Mouse (Mus musculus) forebrain, embryonic 12.5 days (tissue): ENCODE measurements at regions not wholly inside any gene's neighbourhood (a gene's known extent, or its start where the extent isn't known, plus 50 kb on each side); places are given as distances from the start of the nearest gene placed in this dataset.

ENCODE experiments used
- ATAC-seq: fragments of 200-750 bp; cut with Nextera tagmentation; 2 replicates; pipeline ENCODE4 v1.8.0; 2017; ENCODE audit warnings: moderate TSS enrichment; ENCODE audit not compliant: low FRiP score
- H3K27ac ChIP-seq: fragments of 300-500 bp; sonication (generic); 2 replicates; pipeline ENCODE4 v1.5.1; 2016; ENCODE audit warnings: mild to moderate bottlenecking
- H3K27me3 ChIP-seq: fragments of 300-500 bp; sonication (generic); 2 replicates; pipeline ENCODE4 v1.6.1; 2016; ENCODE audit warnings: mild to moderate bottlenecking
- H3K36me3 ChIP-seq: fragments of 300-500 bp; sonication (generic); replicated peaks from 2 replicates; pipeline ENCODE4 v1.6.1; 2016; ENCODE audit warnings: mild to moderate bottlenecking
- H3K4me1 ChIP-seq: fragments of 300-500 bp; sonication (generic); 2 replicates; pipeline ENCODE4 v1.6.1; 2016
- H3K4me2 ChIP-seq: fragments of 300-500 bp; sonication (generic); 2 replicates; pipeline ENCODE4 v1.6.1; 2016; ENCODE audit warnings: mild to moderate bottlenecking, moderate library complexity
- H3K4me3 ChIP-seq: fragments of 300-500 bp; sonication (generic); replicated peaks from 2 replicates; pipeline ENCODE4 v1.5.1; 2016; ENCODE audit warnings: mild to moderate bottlenecking
- H3K9ac ChIP-seq: fragments of 300-500 bp; sonication (generic); 2 replicates; pipeline ENCODE4 v1.6.1; 2016; ENCODE audit warnings: mild to moderate bottlenecking
- H3K9me3 ChIP-seq: fragments of 300-500 bp; sonication (generic); 2 replicates; pipeline ENCODE4 v1.6.1; 2016
- WGBS: fragments of 180-500 bp; shearing (Covaris S2); methylation state at CpG from one replicate; pipeline ENCODE4 v1.1.7; 2016; 5-methylcytosine and 5-hydroxymethylcytosine counted together

DNA sequence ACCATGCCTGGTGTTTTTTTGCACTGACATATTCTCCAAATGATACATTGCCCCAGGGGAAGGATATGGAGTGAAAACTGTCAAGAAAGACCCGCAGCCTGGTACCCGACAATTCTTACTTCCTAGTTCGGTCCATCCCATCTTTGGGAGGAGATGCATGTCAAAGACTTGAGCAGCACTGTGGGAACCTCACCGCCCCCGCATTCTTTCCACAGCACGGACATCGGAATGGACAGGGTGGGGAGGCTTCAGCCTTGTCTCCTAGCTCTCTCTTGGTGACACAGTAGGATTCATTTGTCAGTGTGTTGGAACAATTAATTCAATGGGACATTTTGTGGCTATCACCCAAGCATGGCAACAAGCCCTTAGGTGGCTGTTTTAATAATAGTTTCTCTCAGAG is 62.9 kb upstream of the 1700024P04Rik start:
- no peak overlapping the region for H3K27ac ChIP-seq

GRCm38 (mm10) chr13:99046737-99047136 is 62.4 kb upstream of the 1700024P04Rik start:
- WGBS = 92% methylated on average over 1 of the region's 1 CpGs

More for the DNA sequence above, 62.9 kb upstream of the 1700024P04Rik start:
- H3K9me3 ChIP-seq = no peaks in the 10 kb centered on the region
- H3K9ac ChIP-seq = no peak overlapping the region
- H3K4me1 ChIP-seq = no peaks in the 10 kb centered on the region
- no peak for ATAC-seq
- H3K36me3 ChIP-seq = no peaks in the 10 kb centered on the region
- 88% methylated on average over 7 of the region's 7 CpGs for WGBS
- H3K4me2 ChIP-seq = no peak overlapping the region
- no peaks in the 10 kb centered on the region for H3K27me3 ChIP-seq
- H3K4me3 ChIP-seq = no peak overlapping the region

GRCm38 (mm10) chr13:99042086-99042485 is 57.7 kb upstream of the 1700024P04Rik start:
- no peak overlapping the region for H3K4me2 ChIP-seq
- no peak for ATAC-seq
- H3K27me3 ChIP-seq = no peaks in the 10 kb centered on the region
- WGBS = 92% methylated on average over 6 of the region's 6 CpGs
- H3K36me3 ChIP-seq = no peaks in the 10 kb centered on the region
- no peak overlapping the region for H3K9ac ChIP-seq
- H3K4me3 ChIP-seq = no peak overlapping the region
- H3K4me1 ChIP-seq = no peaks in the 10 kb centered on the region
- no peaks in the 10 kb centered on the region for H3K9me3 ChIP-seq
- no peak overlapping the region for H3K27ac ChIP-seq

More at GRCm38 (mm10) chr13:99046737-99047136, 62.4 kb upstream of the 1700024P04Rik start:
- Histone ChIP-seq H3K4me3 (no peak overlapping the region), H3K4me2 (no peak overlapping the region), H3K4me1 (no peaks in the 10 kb centered on the region), H3K27ac (no peak overlapping the region), H3K9me3 (no peaks in the 10 kb centered on the region), H3K27me3 (no peaks in the 10 kb centered on the region), H3K36me3 (no peaks in the 10 kb centered on the region), H3K9ac (no peak overlapping the region)
- no peak for ATAC-seq

- no peak overlapping the region for H3K9ac ChIP-seq
- ATAC-seq = no peak
- H3K9me3 ChIP-seq = no peaks in the 10 kb centered on the region
- H3K4me1 ChIP-seq = no peaks in the 10 kb centered on the region
- WGBS = 92% methylated on average over 6 of the region's 6 CpGs
- no peaks in the 10 kb centered on the region for H3K36me3 ChIP-seq
- H3K27ac ChIP-seq = no peak overlapping the region
- H3K4me2 ChIP-seq = no peak overlapping the region
- H3K27me3 ChIP-seq = no peaks in the 10 kb centered on the region
- H3K4me3 ChIP-seq = no peak overlapping the region
Observed at GRCm38 (mm10) chr13:99041256-99041655, 56.9 kb upstream of the 1700024P04Rik start.

DNA sequence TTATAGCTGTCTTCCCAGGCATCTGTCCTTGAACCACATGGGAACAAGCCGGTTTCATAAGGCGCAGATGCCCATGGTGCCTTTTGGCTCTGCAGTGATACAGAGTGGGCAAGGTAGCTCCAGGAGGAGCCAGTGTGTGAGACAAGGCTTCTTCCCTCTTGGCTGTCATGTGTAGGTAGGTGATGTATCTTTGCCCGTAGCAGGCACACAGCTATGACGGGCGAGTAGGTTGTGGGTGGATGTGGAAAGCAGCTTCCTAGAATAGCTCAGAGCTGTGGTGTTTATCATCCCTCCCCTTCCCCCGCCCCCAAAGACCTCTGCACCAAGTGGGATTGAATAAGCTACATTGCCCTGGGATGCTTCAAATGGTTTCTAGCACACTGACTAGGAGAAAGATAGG is 56.5 kb upstream of the 1700024P04Rik start:
- Histone ChIP-seq H3K4me1 (no peaks in the 10 kb centered on the region), H3K36me3 (no peaks in the 10 kb centered on the region), H3K4me3 (no peak overlapping the region), H3K27me3 (no peaks in the 10 kb centered on the region), H3K9ac (no peak overlapping the region), H3K27ac (no peak overlapping the region), H3K4me2 (no peak overlapping the region), H3K9me3 (no peaks in the 10 kb centered on the region)
- 95% methylated on average over 6 of the region's 6 CpGs for WGBS
- no peak for ATAC-seq

- Histone ChIP-seq H3K9me3 (no peaks in the 10 kb centered on the region), H3K27ac (no peak overlapping the region), H3K4me1 (no peaks in the 10 kb centered on the region), H3K36me3 (no peaks in the 10 kb centered on the region), H3K4me2 (no peak overlapping the region), H3K9ac (no peak overlapping the region), H3K4me3 (no peak overlapping the region), H3K27me3 (no peaks in the 10 kb centered on the region)
- no peak for ATAC-seq
- 50% methylated on average over 4 of the region's 4 CpGs for WGBS
Observed at GRCm38 (mm10) chr13:99040171-99040570, 55.8 kb upstream of the 1700024P04Rik start.

- H3K9me3 ChIP-seq = no peaks in the 10 kb centered on the region
- no peak overlapping the region for H3K9ac ChIP-seq
- H3K4me3 ChIP-seq = no peak overlapping the region
- no peak overlapping the region for H3K4me2 ChIP-seq
- ATAC-seq = no peak
- H3K27ac ChIP-seq = no peak overlapping the region
- no peaks in the 10 kb centered on the region for H3K4me1 ChIP-seq
- H3K36me3 ChIP-seq = no peaks in the 10 kb centered on the region
- H3K27me3 ChIP-seq = no peaks in the 10 kb centered on the region
- 94% methylated on average over 7 of the region's 7 CpGs for WGBS
Observed at GRCm38 (mm10) chr13:99039063-99039385, 54.7 kb upstream of the 1700024P04Rik start.

DNA sequence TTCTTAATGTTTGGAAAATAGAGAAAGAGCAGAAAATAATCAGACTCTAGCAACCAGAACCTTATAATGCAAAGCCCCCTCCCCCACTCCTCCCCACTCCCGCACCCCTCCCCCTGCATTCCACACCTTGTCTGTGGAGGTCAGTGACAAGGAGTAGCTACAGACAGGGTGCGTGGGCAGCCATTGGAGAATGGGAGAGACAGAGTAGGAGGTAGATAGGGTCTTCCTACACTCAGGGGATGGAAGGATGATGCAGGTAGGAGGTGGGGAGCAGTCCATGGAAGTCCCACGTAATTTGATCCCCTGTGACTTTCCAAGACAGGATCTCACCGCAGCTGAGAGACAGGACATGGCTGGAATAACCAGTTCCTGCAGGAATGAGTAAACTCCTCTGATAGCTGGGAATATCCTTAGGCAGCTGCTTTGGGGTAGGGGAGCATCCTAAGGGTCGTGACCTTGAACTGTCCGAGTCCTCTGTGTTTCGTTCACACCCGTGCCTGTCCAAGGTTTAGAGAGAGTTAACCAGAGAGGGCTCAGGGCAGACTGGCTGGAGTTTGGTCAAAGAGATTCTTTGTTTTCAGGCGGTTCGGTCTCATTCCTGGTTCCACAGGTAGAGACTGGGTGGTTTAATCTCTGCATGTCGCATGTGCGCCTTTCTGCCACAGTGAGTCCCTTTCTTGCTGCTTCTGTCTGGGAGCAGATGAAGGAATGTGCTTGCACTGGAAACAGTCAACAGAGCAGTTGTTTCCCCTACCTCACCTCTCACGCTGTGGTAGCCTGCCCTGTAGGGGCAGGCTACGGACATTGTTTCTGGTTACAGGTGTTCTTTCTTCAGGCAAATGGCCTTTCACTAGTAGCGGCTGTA is 54.1 kb upstream of the 1700024P04Rik start:
- Histone ChIP-seq H3K36me3 (no peaks in the 10 kb centered on the region), H3K27me3 (peaks cover 2% of the 10 kb centered on the region; the same call in 1 of the 2 replicates), H3K9ac (no peak overlapping the region), H3K4me1 (0 out of 2 replicates have a peak, but pooled peaks cover 1% of the 10 kb centered on the region), H3K9me3 (no peaks in the 10 kb centered on the region), H3K27ac (no peak overlapping the region), H3K4me3 (no peak overlapping the region), H3K4me2 (no peak overlapping the region)
- ATAC-seq = no peak
- WGBS = 64% methylated on average over 15 of the region's 15 CpGs

- WGBS = 87% methylated on average over 4 of the region's 4 CpGs
- H3K4me2 ChIP-seq = no peak overlapping the region
- no peak overlapping the region for H3K4me3 ChIP-seq
- H3K27ac ChIP-seq = no peak overlapping the region
- no peak for ATAC-seq
- peaks cover 10% of the 10 kb centered on the region; the same call in 1 of the 2 replicates for H3K4me1 ChIP-seq
- peaks cover 9% of the 10 kb centered on the region; the same call in 1 of the 2 replicates for H3K27me3 ChIP-seq
- H3K36me3 ChIP-seq = no peaks in the 10 kb centered on the region
- H3K9ac ChIP-seq = no peak overlapping the region
- H3K9me3 ChIP-seq = no peaks in the 10 kb centered on the region
Observed at GRCm38 (mm10) chr13:99037131-99037530, 52.8 kb upstream of the 1700024P04Rik start.
